Mouse (Mus musculus): Measurements from ENCODE around the gene Tmem207.
"Not testable (repeated sequence)": the region's sequence is repeated elsewhere in the genome, so short reads cannot be mapped to it uniquely, and the experiment has no call there.

The Tmem207 gene

GRCm38 (mm10) chr16:26526669-26527068 is at the start of gene Tmem207:
Gene Tmem207, minus strand, starts transcription at chr16:26526769.
- DNase-seq (ENCODE audit: low spot score in 2 of 2): no peak

- DNase-seq (ENCODE audit: low spot score in 2 of 2): no peak
These were observed 47.6 kb upstream of the Tmem207 start for GRCm38 (mm10) chr16:26574173-26574572.

GRCm38 (mm10) chr16:26571836-26572235 is 45.3 kb upstream of the Tmem207 start:
- DNase-seq (ENCODE audit: low spot score in 2 of 2): no peak

GRCm38 (mm10) chr16:26569387-26569978 is 42.9 kb upstream of the Tmem207 start:
- no peak for DNase-seq (ENCODE audit: low spot score in 2 of 2)

- no peak for DNase-seq (ENCODE audit: low spot score in 2 of 2)
These were observed 36.2 kb upstream of the Tmem207 start for GRCm38 (mm10) chr16:26562771-26563170.

- no peak for DNase-seq (ENCODE audit: low spot score in 2 of 2)
These were observed 35.2 kb upstream of the Tmem207 start for GRCm38 (mm10) chr16:26561743-26562142.

GRCm38 (mm10) chr16:26558797-26559196 is 32.2 kb upstream of the Tmem207 start:
- DNase-seq (ENCODE audit: low spot score in 2 of 2): no peak

GRCm38 (mm10) chr16:26552234-26552633 is 25.7 kb upstream of the Tmem207 start:
- no peak for DNase-seq (ENCODE audit: low spot score in 2 of 2)

- no peak for DNase-seq (ENCODE audit: low spot score in 2 of 2)
These were observed 22.7 kb upstream of the Tmem207 start for GRCm38 (mm10) chr16:26549221-26549620.

GRCm38 (mm10) chr16:26546879-26547206 is 20.3 kb upstream of the Tmem207 start:
- no peak for DNase-seq (ENCODE audit: low spot score in 2 of 2)

GRCm38 (mm10) chr16:26546170-26546878 is 19.8 kb upstream of the Tmem207 start:
- no peak for DNase-seq (ENCODE audit: low spot score in 2 of 2)

- no peak for DNase-seq (ENCODE audit: low spot score in 2 of 2)
These were observed 5.7 kb upstream of the Tmem207 start for GRCm38 (mm10) chr16:26532287-26532686.

GRCm38 (mm10) chr16:26530451-26530850 is 3.9 kb upstream of the Tmem207 start:
- DNase-seq (ENCODE audit: low spot score in 2 of 2): no peak

- DNase-seq (ENCODE audit: low spot score in 2 of 2): no peak
These were observed 1.5 kb upstream of the Tmem207 start for GRCm38 (mm10) chr16:26527931-26528666.

GRCm38 (mm10) chr16:26525832-26526231 is 737 bp downstream of the Tmem207 start:
- no peak for DNase-seq (ENCODE audit: low spot score in 2 of 2)

- DNase-seq (ENCODE audit: low spot score in 2 of 2): no peak
These were observed 7.0 kb downstream of the Tmem207 start for GRCm38 (mm10) chr16:26519596-26519995.

GRCm38 (mm10) chr16:26504961-26505360 is 21.6 kb downstream of the Tmem207 start:
- no peak for DNase-seq (ENCODE audit: low spot score in 2 of 2)

- no peak for DNase-seq (ENCODE audit: low spot score in 2 of 2)
These were observed 25.8 kb downstream of the Tmem207 start for GRCm38 (mm10) chr16:26500738-26501137.

- DNase-seq (ENCODE audit: low spot score in 2 of 2): not testable (repeated sequence)
These were observed 26.9 kb downstream of the Tmem207 start for GRCm38 (mm10) chr16:26499705-26500104.

GRCm38 (mm10) chr16:26495721-26496120 is 30.8 kb downstream of the Tmem207 start:
- DNase-seq (ENCODE audit: low spot score in 2 of 2): no peak

- DNase-seq (ENCODE audit: low spot score in 2 of 2): no peak
These were observed 55.3 kb downstream of the Tmem207 start for GRCm38 (mm10) chr16:26471254-26471653.

GRCm38 (mm10) chr16:26466535-26466934 is 60.0 kb downstream of the Tmem207 start:
- no peak for DNase-seq (ENCODE audit: low spot score in 2 of 2)

GRCm38 (mm10) chr16:26462835-26463234 is 63.7 kb downstream of the Tmem207 start, which contains the start of gene Cldn16:
Gene Cldn16, plus strand, starts transcription at chr16:26463135.
- no peak for DNase-seq (ENCODE audit: low spot score in 2 of 2)

Data from natural killer cell, adult 2 months (primary cell).